Comparison of ENCODE assay signal across 1 mouse cellular context in the genomic region with DNA sequence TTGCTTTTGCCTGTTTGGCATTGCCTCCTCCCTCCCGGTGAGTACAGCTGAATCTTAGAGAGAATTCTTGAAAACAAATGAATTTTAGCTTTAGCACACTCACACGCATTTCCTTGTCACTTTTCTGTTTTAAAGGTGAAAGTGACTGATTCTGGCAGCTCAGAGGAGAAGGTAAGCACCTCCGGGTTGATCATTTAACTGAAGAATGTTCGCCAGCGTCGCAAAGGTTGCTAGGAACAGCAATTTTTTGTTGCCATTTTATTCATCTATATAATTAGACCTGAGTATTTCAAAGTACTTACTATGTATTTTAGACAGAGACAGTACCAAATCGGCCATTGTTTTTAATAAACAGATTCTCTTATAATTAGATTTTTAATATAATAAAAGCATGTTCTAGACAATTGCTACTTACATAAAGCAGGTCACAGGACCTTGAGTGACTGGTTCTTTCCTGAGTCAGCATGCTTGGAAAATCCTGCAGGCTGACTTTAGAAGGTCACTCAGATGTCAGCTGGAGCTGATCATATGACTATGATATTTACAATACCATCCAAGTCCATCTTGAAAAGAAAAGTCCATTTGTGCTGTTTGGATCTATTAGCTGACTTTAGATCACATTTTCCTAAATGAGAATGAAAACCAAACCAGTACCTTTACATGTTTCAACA.
TF ChIP-seq lines count a peak whose summit lies in the region.

No protein-coding gene starts in this region.

TF ChIP-seq in myocyte, 11 proteins besides CTCF, POLR2A, EP300 and RAD21:
- TF ChIP-seq REST (IDR thresholded peaks at IDR 0.05; ENCODE audit: insufficient read depth, insufficient read length) (no peak), SRF (IDR thresholded peaks at IDR 0.05; ENCODE audit: control insufficient read depth, insufficient read length, low read depth) (no peak), CEBPB (IDR thresholded peaks at IDR 0.05; ENCODE audit: insufficient read depth, poor library complexity, severe bottlenecking) (no peak), MYOG (IDR thresholded peaks at IDR 0.05; ENCODE audit: control insufficient read depth in 1 of 3, insufficient read depth in 1 of 3, insufficient read length in 2 of 3, low read depth in 2 of 3) (no peak), E2F4 (IDR thresholded peaks at IDR 0.05; ENCODE audit: insufficient read depth) (no peak), USF1 (IDR thresholded peaks at IDR 0.05; ENCODE audit: low read depth) (no peak), MYOD1 (IDR thresholded peaks at IDR 0.05; ENCODE audit: control insufficient read depth in 1 of 3, insufficient read length in 2 of 3, low read depth in 2 of 3) (no peak)
